Mouse (Mus musculus): ENCODE data around the gene Mrpl23.

Gene Mrpl23

GRCm38 (mm10) chr7:142556089-142556476, 23.6 kb downstream of the Mrpl23 start:
- Histone ChIP-seq H3K4me1 (replicated peaks; ENCODE audit: low read depth, low read length) (peaks cover 8% of the 10 kb centered on the region), H3K4me3 (replicated peaks; ENCODE audit: low read length) (no peak overlapping the region), H3K9me3 (ENCODE audit: low read length) (no peaks in the 10 kb centered on the region), H3K27me3 (ENCODE audit: insufficient read depth, low read length) (peaks cover 54% of the 10 kb centered on the region), H3K36me3 (ENCODE audit: insufficient read depth, low read length) (no peaks in the 10 kb centered on the region)
- TF ChIP-seq CTCF (conservative IDR thresholded peaks at IDR 0.05; ENCODE audit: low read length) (no peak), NANOG (IDR thresholded peaks at IDR 0.05; ENCODE audit: borderline replicate concordance, low read length) (no peak), POU5F1 (IDR thresholded peaks at IDR 0.05; ENCODE audit: borderline replicate concordance, low read length) (no peak)

- Histone ChIP-seq H3K4me3 (replicated peaks; ENCODE audit: low read length) (no peak overlapping the region), H3K4me1 (replicated peaks; ENCODE audit: low read depth, low read length) (peaks cover 8% of the 10 kb centered on the region), H3K27me3 (ENCODE audit: insufficient read depth, low read length) (peaks cover 66% of the 10 kb centered on the region), H3K9me3 (ENCODE audit: low read length) (no peaks in the 10 kb centered on the region), H3K36me3 (ENCODE audit: insufficient read depth, low read length) (no peaks in the 10 kb centered on the region)
- TF ChIP-seq CTCF (conservative IDR thresholded peaks at IDR 0.05; ENCODE audit: low read length) = no peak
- TF ChIP-seq NANOG (IDR thresholded peaks at IDR 0.05; ENCODE audit: borderline replicate concordance, low read length) = no peak
- no peak for TF ChIP-seq POU5F1 (IDR thresholded peaks at IDR 0.05; ENCODE audit: borderline replicate concordance, low read length)
These were observed 25.2 kb downstream of the Mrpl23 start for GRCm38 (mm10) chr7:142557696-142558095.

- peaks cover 71% of the 10 kb centered on the region for H3K27me3 ChIP-seq (ENCODE audit: insufficient read depth, low read length)
- H3K9me3 ChIP-seq (ENCODE audit: low read length) = no peaks in the 10 kb centered on the region
- no peak overlapping the region for H3K4me3 ChIP-seq (replicated peaks; ENCODE audit: low read length)
- H3K4me1 ChIP-seq (replicated peaks; ENCODE audit: low read depth, low read length) = 0 out of 2 replicates have a peak, but pooled peaks cover 3% of the 10 kb centered on the region
- H3K36me3 ChIP-seq (ENCODE audit: insufficient read depth, low read length) = no peaks in the 10 kb centered on the region
- TF ChIP-seq NANOG (IDR thresholded peaks at IDR 0.05; ENCODE audit: borderline replicate concordance, low read length) (no peak), POU5F1 (IDR thresholded peaks at IDR 0.05; ENCODE audit: borderline replicate concordance, low read length) (no peak), CTCF (conservative IDR thresholded peaks at IDR 0.05; ENCODE audit: low read length) (no peak)
These were observed 26.1 kb downstream of the Mrpl23 start for GRCm38 (mm10) chr7:142558511-142559146.

- no peak overlapping the region for H3K4me3 ChIP-seq (replicated peaks; ENCODE audit: low read length)
- peaks cover 4% of the 10 kb centered on the region; the same call in 1 of the 2 replicates for H3K4me1 ChIP-seq (replicated peaks; ENCODE audit: low read depth, low read length)
- no peaks in the 10 kb centered on the region for H3K9me3 ChIP-seq (ENCODE audit: low read length)
These were observed 27.2 kb downstream of the Mrpl23 start for GRCm38 (mm10) chr7:142559651-142560175.

GRCm38 (mm10) chr7:142560942-142561855, 28.7 kb downstream of the Mrpl23 start:
- Histone ChIP-seq H3K4me3 (replicated peaks; ENCODE audit: low read length) (no peak overlapping the region), H3K27me3 (ENCODE audit: insufficient read depth, low read length) (peaks cover 60% of the 10 kb centered on the region), H3K4me1 (replicated peaks; ENCODE audit: low read depth, low read length) (peaks cover 15% of the 10 kb centered on the region), H3K9me3 (ENCODE audit: low read length) (peaks cover 5% of the 10 kb centered on the region; the same call in 1 of the 2 replicates), H3K36me3 (ENCODE audit: insufficient read depth, low read length) (no peaks in the 10 kb centered on the region)
- no peak for TF ChIP-seq CTCF (conservative IDR thresholded peaks at IDR 0.05; ENCODE audit: low read length)
- no peak for TF ChIP-seq NANOG (IDR thresholded peaks at IDR 0.05; ENCODE audit: borderline replicate concordance, low read length)
- TF ChIP-seq POU5F1 (IDR thresholded peaks at IDR 0.05; ENCODE audit: borderline replicate concordance, low read length) = no peak

More at GRCm38 (mm10) chr7:142559651-142560175, 27.2 kb downstream of the Mrpl23 start:
- H3K36me3 ChIP-seq (ENCODE audit: insufficient read depth, low read length) = no peaks in the 10 kb centered on the region
- H3K27me3 ChIP-seq (ENCODE audit: insufficient read depth, low read length) = peaks cover 73% of the 10 kb centered on the region
- TF ChIP-seq POU5F1 (IDR thresholded peaks at IDR 0.05; ENCODE audit: borderline replicate concordance, low read length) (no peak), NANOG (IDR thresholded peaks at IDR 0.05; ENCODE audit: borderline replicate concordance, low read length) (no peak), CTCF (conservative IDR thresholded peaks at IDR 0.05; ENCODE audit: low read length) (no peak)

- no peaks in the 10 kb centered on the region for H3K36me3 ChIP-seq (ENCODE audit: insufficient read depth, low read length)
- TF ChIP-seq CTCF (conservative IDR thresholded peaks at IDR 0.05; ENCODE audit: low read length) = no peak
- no peak for TF ChIP-seq POU5F1 (IDR thresholded peaks at IDR 0.05; ENCODE audit: borderline replicate concordance, low read length)
- no peak for TF ChIP-seq NANOG (IDR thresholded peaks at IDR 0.05; ENCODE audit: borderline replicate concordance, low read length)
- peaks cover 5% of the 10 kb centered on the region; the same call in 1 of the 2 replicates for H3K9me3 ChIP-seq (ENCODE audit: low read length)
- H3K27me3 ChIP-seq (ENCODE audit: insufficient read depth, low read length) = peaks cover 64% of the 10 kb centered on the region
- H3K4me3 ChIP-seq (replicated peaks; ENCODE audit: low read length) = no peak overlapping the region
- peaks cover 15% of the 10 kb centered on the region for H3K4me1 ChIP-seq (replicated peaks; ENCODE audit: low read depth, low read length)
These were observed 29.4 kb downstream of the Mrpl23 start for GRCm38 (mm10) chr7:142561856-142562404.

GRCm38 (mm10) chr7:142563168-142563567, 30.7 kb downstream of the Mrpl23 start:
- no peaks in the 10 kb centered on the region for H3K36me3 ChIP-seq (ENCODE audit: insufficient read depth, low read length)
- TF ChIP-seq POU5F1 (IDR thresholded peaks at IDR 0.05; ENCODE audit: borderline replicate concordance, low read length) (no peak), NANOG (IDR thresholded peaks at IDR 0.05; ENCODE audit: borderline replicate concordance, low read length) (no peak), CTCF (conservative IDR thresholded peaks at IDR 0.05; ENCODE audit: low read length) (no peak)
- H3K4me3 ChIP-seq (replicated peaks; ENCODE audit: low read length) = no peak overlapping the region
- H3K9me3 ChIP-seq (ENCODE audit: low read length) = peaks cover 5% of the 10 kb centered on the region; the same call in 1 of the 2 replicates
- H3K27me3 ChIP-seq (ENCODE audit: insufficient read depth, low read length) = peaks cover 57% of the 10 kb centered on the region
- peaks cover 15% of the 10 kb centered on the region for H3K4me1 ChIP-seq (replicated peaks; ENCODE audit: low read depth, low read length)

Data from E14TG2a.4 (cell line).